Mouse (Mus musculus) small intestine, adult 2 months (tissue): Measurements from ENCODE around the gene Olfr148.

Source experiments
- CTCF ChIP-seq: fragments of 200-500 bp; IDR thresholded peaks from 2 replicates; pipeline ENCODE4 v1.5.1; 2012; ENCODE audit warnings: low read depth, mild to moderate bottlenecking, control low read depth, inconsistent platforms, low read length, moderate library complexity, mixed read lengths; ENCODE audit not compliant: insufficient replicate concordance, insufficient read length; ENCODE audit errors: extremely low read depth
- POLR2A ChIP-seq: fragments of 200-500 bp; IDR thresholded peaks from 2 replicates; pipeline ENCODE4 v1.6.1; 2012; ENCODE audit warnings: low read depth, mild to moderate bottlenecking, control low read depth, inconsistent platforms, low read length, moderate library complexity

- no peak for TF ChIP-seq POLR2A
- no peak for TF ChIP-seq CTCF
Measured at GRCm38 (mm10) chr9:39603333-39603845, 7.1 kb upstream of the Olfr148 start.
